Mouse (Mus musculus) embryonic fibroblast, embryonic 13.5 days (primary cell): ENCODE measurements around the gene Six1.

Experiments
- CTCF ChIP-seq: IDR thresholded peaks from 2 replicates; pipeline ENCODE4 v1.5.1; 2011; ENCODE audit warnings: mild to moderate bottlenecking, control low read depth, low read length, moderate library complexity, borderline replicate concordance; ENCODE audit not compliant: insufficient read depth
- POLR2A ChIP-seq: IDR thresholded peaks from 2 replicates; pipeline ENCODE4 v1.6.1; 2011; ENCODE audit warnings: low read depth, mild to moderate bottlenecking, control low read depth, low read length, moderate library complexity

DNA sequence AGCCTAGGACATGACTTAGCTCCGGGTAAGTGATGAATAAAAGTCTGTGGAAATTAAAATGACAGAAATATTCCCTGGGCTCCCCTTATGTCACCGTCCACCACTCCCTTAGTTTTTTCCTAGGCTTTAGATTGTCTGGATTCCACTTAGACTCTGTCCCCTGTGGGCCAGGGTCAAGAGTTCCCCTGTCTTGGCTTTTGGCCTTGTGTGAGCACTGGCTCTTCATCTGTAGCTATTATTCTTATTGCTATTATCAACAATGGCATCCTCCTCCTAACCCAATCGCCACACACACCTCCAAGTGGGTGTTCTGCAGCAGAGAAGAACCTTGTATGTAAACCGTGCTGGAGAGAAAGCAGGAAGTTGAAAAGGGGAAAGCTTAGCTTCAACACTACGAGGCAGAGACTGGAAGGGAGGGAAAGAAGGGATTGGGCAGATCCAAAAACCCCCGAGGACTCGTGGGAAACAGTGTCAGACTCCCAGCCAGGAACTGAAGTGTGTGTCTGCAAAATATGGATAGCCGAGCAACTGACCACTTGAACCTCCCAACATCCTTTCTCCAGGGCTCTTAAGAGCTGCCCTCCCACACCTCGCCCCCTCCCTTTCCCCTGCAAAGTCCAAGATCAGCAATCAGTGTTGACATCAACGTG lies 41.4 kb downstream of the Six1 start:
- TF ChIP-seq CTCF (no peak), POLR2A (no peak)
